Mouse (Mus musculus): ENCODE measurements around the gene Thra.

DNA sequence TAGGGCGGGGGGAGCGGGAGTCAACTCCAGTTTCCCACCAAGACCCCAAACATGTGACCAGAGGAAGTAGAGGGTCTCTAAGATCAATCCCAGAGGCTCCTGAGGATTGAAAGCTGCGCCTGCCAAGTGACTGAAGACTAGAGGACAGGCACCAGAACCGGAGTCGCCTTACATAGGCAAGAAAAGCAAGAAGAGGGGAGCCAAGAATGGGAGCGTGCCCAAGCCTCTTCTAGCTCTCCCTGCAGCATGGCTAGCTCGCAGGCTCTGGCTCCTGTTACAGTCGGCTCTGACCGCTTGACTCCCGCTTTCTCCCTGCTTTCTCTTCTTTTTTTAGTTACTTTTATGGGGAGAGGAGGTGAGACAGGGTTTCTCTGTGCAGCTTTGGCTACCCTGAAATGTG is 44.8 kb downstream of the Thra start:
- TF ChIP-seq EP300 (IDR thresholded peaks at IDR 0.05; ENCODE audit: insufficient read depth, low read depth, low read length): no peak
- TF ChIP-seq CTCF (IDR thresholded peaks at IDR 0.05): no peak
- no peak for TF ChIP-seq POLR2A (IDR thresholded peaks at IDR 0.05; ENCODE audit: insufficient read depth, low read depth, low read length)
